Mouse (Mus musculus): ENCODE data around the gene Spef1. TPM values are rescaled to one million over a fixed set of nuclear protein-coding genes. Genes with fewer than 3 reads are reported as not detected.

Gene Spef1
- polyA plus RNA-seq, 1 experiment from 2014 or later = 4.5 TPM

- no peak overlapping the region for H3K4me3 ChIP-seq (replicated peaks)
- H3K4me2 ChIP-seq = 0 out of 2 replicates have a peak overlapping the region, but pooled peaks have one; percentile 23
- peaks cover 7% of the 10 kb centered on the region for H3K4me1 ChIP-seq (replicated peaks)
- peaks cover 8% of the 10 kb centered on the region; the same call in 1 of the 2 replicates for H3K36me3 ChIP-seq
- WGBS = 49% methylated on average over 7 of the region's 7 CpGs
- H3K27ac ChIP-seq = peak overlapping the region; percentile 60
- no peaks in the 10 kb centered on the region for H3K9me3 ChIP-seq
- no peak overlapping the region for H3K9ac ChIP-seq (replicated peaks)
- peak; percentile 57; the same call in 1 of the 2 replicates for ATAC-seq (ENCODE audit: insufficient number of reproducible peaks, insufficient read depth, low FRiP score, low TSS enrichment, low read depth)
- H3K27me3 ChIP-seq = no peaks in the 10 kb centered on the region
Observed at GRCm38 (mm10) chr2:131204410-131204981, 17.4 kb upstream of the Spef1 start.

- no peak overlapping the region for H3K9ac ChIP-seq (replicated peaks)
Observed at GRCm38 (mm10) chr2:131203816-131204409, 16.8 kb upstream of the Spef1 start.

GRCm38 (mm10) chr2:131201262-131201661 lies 14.2 kb upstream of the Spef1 start:
- WGBS = 84% methylated on average over 3 of the region's 3 CpGs
- no peak overlapping the region for H3K27ac ChIP-seq
- no peak overlapping the region for H3K4me3 ChIP-seq (replicated peaks)
- no peak for ATAC-seq (ENCODE audit: insufficient number of reproducible peaks, insufficient read depth, low FRiP score, low TSS enrichment, low read depth)
- no peak overlapping the region for H3K9ac ChIP-seq (replicated peaks)
- H3K4me2 ChIP-seq = no peak overlapping the region
- H3K4me1 ChIP-seq (replicated peaks) = peaks cover 7% of the 10 kb centered on the region; the same call in 1 of the 2 replicates
- no peaks in the 10 kb centered on the region for H3K27me3 ChIP-seq
- H3K9me3 ChIP-seq = no peaks in the 10 kb centered on the region
- peaks cover 38% of the 10 kb centered on the region for H3K36me3 ChIP-seq

More at GRCm38 (mm10) chr2:131203816-131204409, 16.8 kb upstream of the Spef1 start:
- ATAC-seq (ENCODE audit: insufficient number of reproducible peaks, insufficient read depth, low FRiP score, low TSS enrichment, low read depth) = no peak
- Histone ChIP-seq H3K36me3 (peaks cover 14% of the 10 kb centered on the region; the same call in 1 of the 2 replicates), H3K27ac (0 out of 2 replicates have a peak overlapping the region, but pooled peaks have one; percentile 37), H3K9me3 (no peaks in the 10 kb centered on the region), H3K4me3 (replicated peaks) (no peak overlapping the region), H3K4me2 (no peak overlapping the region), H3K27me3 (no peaks in the 10 kb centered on the region), H3K4me1 (replicated peaks) (peaks cover 7% of the 10 kb centered on the region; the same call in 1 of the 2 replicates)
- 79% methylated on average over 6 of the region's 6 CpGs for WGBS

- Histone ChIP-seq H3K4me1 (replicated peaks) (peaks cover 7% of the 10 kb centered on the region; the same call in 1 of the 2 replicates), H3K4me2 (no peak overlapping the region), H3K36me3 (peaks cover 43% of the 10 kb centered on the region), H3K27me3 (no peaks in the 10 kb centered on the region), H3K4me3 (replicated peaks) (no peak overlapping the region), H3K9me3 (no peaks in the 10 kb centered on the region), H3K9ac (replicated peaks) (no peak overlapping the region), H3K27ac (no peak overlapping the region)
- WGBS = 74% methylated on average over 2 of the region's 2 CpGs
- no peak for ATAC-seq (ENCODE audit: insufficient number of reproducible peaks, insufficient read depth, low FRiP score, low TSS enrichment, low read depth)
Observed at GRCm38 (mm10) chr2:131200710-131201109, 13.6 kb upstream of the Spef1 start.

GRCm38 (mm10) chr2:131196606-131197316 lies 9.7 kb upstream of the Spef1 start:
- no peak for ATAC-seq (ENCODE audit: insufficient number of reproducible peaks, insufficient read depth, low FRiP score, low TSS enrichment, low read depth)

GRCm38 (mm10) chr2:131191005-131191390 lies 3.9 kb upstream of the Spef1 start:
- Histone ChIP-seq H3K4me1 (replicated peaks) (peaks cover 38% of the 10 kb centered on the region), H3K9me3 (no peaks in the 10 kb centered on the region), H3K4me2 (no peak overlapping the region), H3K9ac (replicated peaks) (no peak overlapping the region), H3K36me3 (peaks cover 59% of the 10 kb centered on the region), H3K27ac (0 out of 2 replicates have a peak overlapping the region, but pooled peaks have one; percentile 17), H3K4me3 (replicated peaks) (no peak overlapping the region), H3K27me3 (no peaks in the 10 kb centered on the region)
- WGBS = 71% methylated on average over 7 of the region's 7 CpGs
- no peak for ATAC-seq (ENCODE audit: insufficient number of reproducible peaks, insufficient read depth, low FRiP score, low TSS enrichment, low read depth)

More at GRCm38 (mm10) chr2:131196606-131197316, 9.7 kb upstream of the Spef1 start:
- Histone ChIP-seq H3K4me2 (no peak overlapping the region), H3K36me3 (peaks cover 81% of the 10 kb centered on the region), H3K27ac (no peak overlapping the region), H3K27me3 (no peaks in the 10 kb centered on the region), H3K9ac (replicated peaks) (no peak overlapping the region), H3K4me1 (replicated peaks) (no peaks in the 10 kb centered on the region), H3K4me3 (replicated peaks) (no peak overlapping the region), H3K9me3 (no peaks in the 10 kb centered on the region)
- WGBS = 90% methylated on average over 16 of the region's 16 CpGs

GRCm38 (mm10) chr2:131190344-131191004 lies 3.4 kb upstream of the Spef1 start:
- Histone ChIP-seq H3K4me3 (replicated peaks) (no peak overlapping the region), H3K27ac (0 out of 2 replicates have a peak overlapping the region, but pooled peaks have one; percentile 17), H3K9me3 (no peaks in the 10 kb centered on the region), H3K36me3 (peaks cover 54% of the 10 kb centered on the region), H3K27me3 (no peaks in the 10 kb centered on the region), H3K9ac (replicated peaks) (no peak overlapping the region), H3K4me1 (replicated peaks) (peaks cover 41% of the 10 kb centered on the region), H3K4me2 (peak overlapping the region; percentile 19; the same call in 1 of the 2 replicates)
- 32% methylated on average over 10 of the region's 10 CpGs for WGBS
- no peak; the same call in 1 of the 2 replicates for ATAC-seq (ENCODE audit: insufficient number of reproducible peaks, insufficient read depth, low FRiP score, low TSS enrichment, low read depth)

GRCm38 (mm10) chr2:131189521-131190309 lies 2.6 kb upstream of the Spef1 start:
- Histone ChIP-seq H3K27me3 (no peaks in the 10 kb centered on the region), H3K4me1 (replicated peaks) (peaks cover 41% of the 10 kb centered on the region), H3K9ac (replicated peaks) (no peak overlapping the region), H3K9me3 (no peaks in the 10 kb centered on the region), H3K27ac (0 out of 2 replicates have a peak overlapping the region, but pooled peaks have one; percentile 17), H3K4me3 (replicated peaks) (no peak overlapping the region), H3K36me3 (peaks cover 46% of the 10 kb centered on the region), H3K4me2 (peak overlapping the region; percentile 19)
- ATAC-seq (ENCODE audit: insufficient number of reproducible peaks, insufficient read depth, low FRiP score, low TSS enrichment, low read depth) = no peak
- WGBS = 45% methylated on average over 5 of the region's 5 CpGs

GRCm38 (mm10) chr2:131188311-131188710 lies 1.2 kb upstream of the Spef1 start:
- peaks cover 41% of the 10 kb centered on the region for H3K4me1 ChIP-seq (replicated peaks)
- no peaks in the 10 kb centered on the region for H3K9me3 ChIP-seq
- H3K9ac ChIP-seq (replicated peaks) = 0 out of 2 replicates have a peak overlapping the region, but pooled peaks have one; percentile 79
- no peak overlapping the region for H3K27ac ChIP-seq
- WGBS = 95% methylated on average over 5 of the region's 5 CpGs
- H3K27me3 ChIP-seq = no peaks in the 10 kb centered on the region
- ATAC-seq (ENCODE audit: insufficient number of reproducible peaks, insufficient read depth, low FRiP score, low TSS enrichment, low read depth) = no peak
- H3K36me3 ChIP-seq = peaks cover 32% of the 10 kb centered on the region
- H3K4me3 ChIP-seq (replicated peaks) = peak overlapping the region; percentile 69
- peak overlapping the region; percentile 87 for H3K4me2 ChIP-seq

- Histone ChIP-seq H3K27me3 (no peaks in the 10 kb centered on the region), H3K4me2 (peak overlapping the region; percentile 87), H3K9me3 (no peaks in the 10 kb centered on the region), H3K9ac (replicated peaks) (peak overlapping the region; percentile 79), H3K36me3 (peaks cover 25% of the 10 kb centered on the region), H3K4me1 (replicated peaks) (peaks cover 41% of the 10 kb centered on the region), H3K4me3 (replicated peaks) (peak overlapping the region; percentile 69), H3K27ac (peak overlapping the region; percentile 83; the same call in 1 of the 2 replicates)
- WGBS = 21% methylated on average over 3 of the region's 3 CpGs
- no peak for ATAC-seq (ENCODE audit: insufficient number of reproducible peaks, insufficient read depth, low FRiP score, low TSS enrichment, low read depth)
Observed at GRCm38 (mm10) chr2:131187602-131187922, 480 bp upstream of the Spef1 start.

Measured in limb, embryonic 12.5 days (tissue).